Mouse (Mus musculus): ENCODE results near the gene Vwa8. TPM values are rescaled to one million over a fixed set of nuclear protein-coding genes. Genes with fewer than 3 reads are reported as not detected.

The Vwa8 gene
- polyA plus RNA-seq, 1 experiment, result 8.7 TPM

DNA sequence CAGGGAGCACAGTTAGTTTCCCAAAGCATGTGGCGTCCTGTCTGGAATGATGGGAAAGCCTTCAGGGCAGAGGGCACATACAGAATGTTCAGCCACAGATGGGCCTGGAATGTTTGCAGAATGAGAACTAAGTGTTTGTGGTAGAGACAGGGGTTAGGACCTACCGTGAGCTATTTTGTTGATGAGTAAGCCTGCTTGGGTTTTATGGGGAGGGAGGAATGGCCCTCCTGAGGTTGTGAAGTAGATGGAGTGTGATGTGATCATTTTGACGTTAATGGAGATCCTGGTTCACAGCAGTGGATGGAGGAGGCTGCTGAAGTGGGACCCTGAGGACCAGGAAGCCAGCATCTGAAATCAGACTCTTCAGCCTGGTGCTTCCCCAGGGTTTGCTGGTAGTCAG lies 86.9 kb downstream of the Vwa8 start:
- no peaks in the 10 kb centered on the region for H3K36me3 ChIP-seq (ENCODE audit: control insufficient read depth, insufficient read depth, low read length)
- TF ChIP-seq POLR2A (IDR thresholded peaks at IDR 0.05; ENCODE audit: control insufficient read depth, extremely low read depth, insufficient read depth, low read length, poor library complexity) (no peak), CTCF (IDR thresholded peaks at IDR 0.05; ENCODE audit: borderline replicate concordance, control insufficient read depth, extremely low read depth, insufficient read depth, low read length, poor library complexity) (no peak)
- no peaks in the 10 kb centered on the region for H3K4me1 ChIP-seq (replicated peaks; ENCODE audit: control insufficient read depth, insufficient read depth, low read length)
- H3K4me3 ChIP-seq (ENCODE audit: control insufficient read depth, insufficient read depth, low read length), result no peak overlapping the region
- H3K27me3 ChIP-seq (ENCODE audit: control insufficient read depth, insufficient read depth, low read length), result no peaks in the 10 kb centered on the region
- H3K27ac ChIP-seq (ENCODE audit: control insufficient read depth, insufficient read depth, low read length), result no peak overlapping the region
- no peak for DNase-seq
- 93% methylated on average over 3 of the region's 3 CpGs for WGBS

DNA sequence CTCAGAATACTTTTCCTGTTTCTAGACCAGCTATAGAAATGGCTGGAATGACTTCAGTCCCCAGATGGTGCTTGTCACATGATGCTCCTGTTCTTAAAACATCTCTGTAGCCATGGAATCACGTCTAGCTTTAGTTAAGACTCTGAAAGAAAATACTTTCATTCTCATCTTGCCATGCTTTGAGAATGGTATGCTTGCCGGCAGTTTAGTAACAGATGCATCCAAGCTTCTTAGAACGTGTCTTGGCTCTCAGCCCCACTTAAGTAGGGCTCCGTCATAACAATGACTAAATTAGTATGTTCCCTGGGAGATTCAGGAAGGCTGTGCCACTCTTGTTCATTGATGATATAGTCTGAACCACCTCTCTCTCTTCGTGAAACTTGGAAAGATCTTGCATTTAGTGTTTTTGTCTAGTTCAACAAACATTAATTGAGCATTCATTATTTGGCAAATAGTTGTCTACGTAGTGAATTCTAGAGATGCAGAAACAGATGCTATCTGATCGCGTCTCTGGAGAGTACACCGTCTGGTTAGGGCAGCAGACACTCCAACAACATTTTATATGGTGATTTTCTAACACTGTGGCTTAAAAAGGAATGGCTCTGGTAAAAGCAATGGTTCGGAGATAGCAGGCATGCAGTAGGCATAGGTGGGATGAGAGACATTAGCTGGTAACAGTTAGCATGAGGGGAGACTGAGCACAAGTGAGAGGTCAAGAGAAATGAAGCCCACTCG lies 93.1 kb downstream of the Vwa8 start:
- Histone ChIP-seq H3K4me3 (ENCODE audit: control insufficient read depth, insufficient read depth, low read length) (no peak overlapping the region), H3K27ac (ENCODE audit: control insufficient read depth, insufficient read depth, low read length) (no peak overlapping the region), H3K36me3 (ENCODE audit: control insufficient read depth, insufficient read depth, low read length) (no peaks in the 10 kb centered on the region), H3K27me3 (ENCODE audit: control insufficient read depth, insufficient read depth, low read length) (no peaks in the 10 kb centered on the region), H3K4me1 (replicated peaks; ENCODE audit: control insufficient read depth, insufficient read depth, low read length) (no peaks in the 10 kb centered on the region)
- no peak for DNase-seq
- 94% methylated on average over 11 of the region's 11 CpGs for WGBS
- TF ChIP-seq CTCF (IDR thresholded peaks at IDR 0.05; ENCODE audit: borderline replicate concordance, control insufficient read depth, extremely low read depth, insufficient read depth, low read length, poor library complexity), result no peak
- no peak for TF ChIP-seq POLR2A (IDR thresholded peaks at IDR 0.05; ENCODE audit: control insufficient read depth, extremely low read depth, insufficient read depth, low read length, poor library complexity)

DNA sequence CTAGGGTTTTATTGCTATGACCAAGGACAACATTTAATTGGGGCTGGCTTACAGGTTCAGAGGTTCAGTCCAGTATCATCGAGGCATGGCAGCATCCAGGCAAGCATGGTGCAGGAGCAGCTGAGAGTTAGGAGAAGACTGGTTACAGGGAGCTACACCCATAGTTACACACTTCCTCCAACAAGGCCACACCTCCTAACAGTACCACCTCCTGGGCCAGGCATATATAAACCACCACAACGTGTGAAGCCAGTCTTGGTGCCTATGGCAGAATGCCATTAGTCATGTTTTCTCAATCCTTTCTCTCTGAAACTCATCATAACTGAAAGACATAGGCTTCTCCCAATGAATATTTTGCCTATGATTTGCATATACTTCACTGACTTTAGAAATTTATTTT lies 106.9 kb downstream of the Vwa8 start:
- no peak for TF ChIP-seq CTCF (IDR thresholded peaks at IDR 0.05; ENCODE audit: borderline replicate concordance, control insufficient read depth, extremely low read depth, insufficient read depth, low read length, poor library complexity)
- 50% methylated on average over 2 of the region's 2 CpGs for WGBS

DNA sequence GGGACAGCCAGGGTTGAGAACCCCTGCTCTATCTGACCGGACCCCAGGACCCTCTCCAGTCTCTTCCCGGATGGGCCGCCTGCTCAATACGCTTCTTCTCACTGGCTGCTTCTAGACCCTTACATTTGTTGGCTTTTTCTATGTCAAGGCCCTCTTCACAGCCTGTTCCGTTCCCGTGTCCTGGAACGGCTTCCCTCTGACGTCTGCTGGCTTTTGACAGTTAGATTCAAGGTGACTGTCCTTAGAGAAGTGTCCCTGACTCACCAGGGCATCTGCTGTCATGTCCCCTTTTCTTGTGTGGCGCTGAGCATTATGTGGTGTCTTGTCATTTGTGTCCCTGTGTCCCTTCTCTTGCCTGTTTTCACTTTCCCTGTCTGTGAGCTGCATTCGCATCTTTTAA lies 121.8 kb downstream of the Vwa8 start:
- no peak for DNase-seq
- WGBS, result 98% methylated on average over 10 of the region's 10 CpGs
- Histone ChIP-seq H3K27me3 (ENCODE audit: control insufficient read depth, insufficient read depth, low read length) (no peaks in the 10 kb centered on the region), H3K36me3 (ENCODE audit: control insufficient read depth, insufficient read depth, low read length) (no peaks in the 10 kb centered on the region), H3K27ac (ENCODE audit: control insufficient read depth, insufficient read depth, low read length) (no peak overlapping the region), H3K4me3 (ENCODE audit: control insufficient read depth, insufficient read depth, low read length) (no peak overlapping the region), H3K4me1 (replicated peaks; ENCODE audit: control insufficient read depth, insufficient read depth, low read length) (no peaks in the 10 kb centered on the region)
- TF ChIP-seq CTCF (IDR thresholded peaks at IDR 0.05; ENCODE audit: borderline replicate concordance, control insufficient read depth, extremely low read depth, insufficient read depth, low read length, poor library complexity), result no peak
- no peak for TF ChIP-seq POLR2A (IDR thresholded peaks at IDR 0.05; ENCODE audit: control insufficient read depth, extremely low read depth, insufficient read depth, low read length, poor library complexity)

More for the DNA sequence above, 106.9 kb downstream of the Vwa8 start:
- H3K4me3 ChIP-seq (ENCODE audit: control insufficient read depth, insufficient read depth, low read length), result no peak overlapping the region
- no peak overlapping the region for H3K27ac ChIP-seq (ENCODE audit: control insufficient read depth, insufficient read depth, low read length)
- H3K27me3 ChIP-seq (ENCODE audit: control insufficient read depth, insufficient read depth, low read length), result no peaks in the 10 kb centered on the region
- no peak for DNase-seq
- no peaks in the 10 kb centered on the region for H3K4me1 ChIP-seq (replicated peaks; ENCODE audit: control insufficient read depth, insufficient read depth, low read length)
- H3K36me3 ChIP-seq (ENCODE audit: control insufficient read depth, insufficient read depth, low read length), result no peaks in the 10 kb centered on the region

DNA sequence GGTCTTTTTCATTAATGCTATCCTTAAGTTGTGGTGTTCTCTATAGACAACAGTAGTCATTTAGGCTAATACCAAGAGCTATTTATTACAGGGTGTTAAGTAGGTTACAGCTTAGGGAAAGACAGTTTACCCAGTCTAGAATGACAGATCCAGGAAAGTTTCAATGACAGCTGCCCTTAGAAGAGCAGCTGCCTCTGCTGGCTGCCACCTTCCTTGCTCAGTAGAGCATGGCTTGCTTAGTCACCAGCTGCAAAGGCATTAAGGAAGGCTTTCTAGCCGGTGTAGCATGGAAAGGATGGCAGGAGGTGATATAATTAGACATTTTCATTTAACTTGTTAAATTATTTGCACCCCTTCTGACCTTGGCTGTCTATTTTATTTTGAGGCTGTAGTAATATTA lies 123.6 kb downstream of the Vwa8 start:
- H3K4me3 ChIP-seq (ENCODE audit: control insufficient read depth, insufficient read depth, low read length), result no peak overlapping the region
- 78% methylated on average over 1 of the region's 1 CpGs for WGBS
- no peaks in the 10 kb centered on the region for H3K27me3 ChIP-seq (ENCODE audit: control insufficient read depth, insufficient read depth, low read length)
- no peaks in the 10 kb centered on the region for H3K4me1 ChIP-seq (replicated peaks; ENCODE audit: control insufficient read depth, insufficient read depth, low read length)
- no peaks in the 10 kb centered on the region for H3K36me3 ChIP-seq (ENCODE audit: control insufficient read depth, insufficient read depth, low read length)
- no peak for DNase-seq
- no peak for TF ChIP-seq POLR2A (IDR thresholded peaks at IDR 0.05; ENCODE audit: control insufficient read depth, extremely low read depth, insufficient read depth, low read length, poor library complexity)
- TF ChIP-seq CTCF (IDR thresholded peaks at IDR 0.05; ENCODE audit: borderline replicate concordance, control insufficient read depth, extremely low read depth, insufficient read depth, low read length, poor library complexity), result no peak
- H3K27ac ChIP-seq (ENCODE audit: control insufficient read depth, insufficient read depth, low read length), result no peak overlapping the region

DNA sequence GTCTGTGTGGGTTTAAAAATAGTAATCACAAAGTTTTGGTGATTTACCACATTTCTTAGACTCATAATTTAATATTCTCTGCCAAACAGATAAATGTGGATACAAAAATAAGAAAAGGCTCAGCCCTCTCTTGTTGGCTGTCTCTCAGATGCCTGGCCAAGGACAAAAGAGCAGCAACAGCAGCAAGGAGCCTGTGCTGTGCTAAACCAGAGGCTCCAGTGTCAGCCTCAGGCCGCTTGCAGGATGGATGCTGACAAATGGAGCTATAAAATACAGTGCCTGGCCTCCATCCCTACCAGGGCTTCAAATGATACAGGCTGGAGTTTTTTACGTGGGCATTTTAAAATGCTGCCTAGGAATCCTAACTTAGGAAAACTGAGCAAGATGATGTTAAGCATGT lies 134.3 kb downstream of the Vwa8 start:
- Histone ChIP-seq H3K4me3 (ENCODE audit: control insufficient read depth, insufficient read depth, low read length) (no peak overlapping the region), H3K27ac (ENCODE audit: control insufficient read depth, insufficient read depth, low read length) (no peak overlapping the region), H3K36me3 (ENCODE audit: control insufficient read depth, insufficient read depth, low read length) (no peaks in the 10 kb centered on the region), H3K27me3 (ENCODE audit: control insufficient read depth, insufficient read depth, low read length) (no peaks in the 10 kb centered on the region), H3K4me1 (replicated peaks; ENCODE audit: control insufficient read depth, insufficient read depth, low read length) (no peaks in the 10 kb centered on the region)
- WGBS, result 96% methylated on average over 2 of the region's 2 CpGs
- TF ChIP-seq POLR2A (IDR thresholded peaks at IDR 0.05; ENCODE audit: control insufficient read depth, extremely low read depth, insufficient read depth, low read length, poor library complexity), result no peak
- TF ChIP-seq CTCF (IDR thresholded peaks at IDR 0.05; ENCODE audit: borderline replicate concordance, control insufficient read depth, extremely low read depth, insufficient read depth, low read length, poor library complexity), result no peak
- DNase-seq, result no peak

DNA sequence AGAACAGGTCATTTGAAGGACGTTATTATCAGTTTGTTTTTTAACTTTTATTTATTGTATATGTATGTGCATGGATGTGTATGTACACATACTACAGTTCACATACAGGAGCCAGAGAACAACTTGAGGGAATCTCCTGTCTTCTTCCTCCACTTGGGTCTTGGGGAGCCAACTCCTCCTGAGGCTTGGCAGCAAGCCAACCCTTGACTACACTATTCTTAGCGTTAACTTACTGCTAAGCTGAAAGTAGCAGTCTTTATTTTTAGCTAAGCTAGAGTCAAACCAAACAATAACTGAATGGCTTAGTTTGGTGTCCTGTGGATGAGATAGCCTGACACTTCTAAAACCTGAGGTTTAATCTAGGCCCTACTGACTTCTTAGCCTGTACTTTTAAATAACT lies 135.4 kb downstream of the Vwa8 start:
- 52% methylated on average over 2 of the region's 2 CpGs for WGBS
- no peak overlapping the region for H3K27ac ChIP-seq (ENCODE audit: control insufficient read depth, insufficient read depth, low read length)
- TF ChIP-seq POLR2A (IDR thresholded peaks at IDR 0.05; ENCODE audit: control insufficient read depth, extremely low read depth, insufficient read depth, low read length, poor library complexity) (no peak), CTCF (IDR thresholded peaks at IDR 0.05; ENCODE audit: borderline replicate concordance, control insufficient read depth, extremely low read depth, insufficient read depth, low read length, poor library complexity) (no peak)

More for the DNA sequence above, 135.4 kb downstream of the Vwa8 start:
- no peak overlapping the region for H3K4me3 ChIP-seq (ENCODE audit: control insufficient read depth, insufficient read depth, low read length)
- no peak for DNase-seq
- H3K27me3 ChIP-seq (ENCODE audit: control insufficient read depth, insufficient read depth, low read length), result no peaks in the 10 kb centered on the region
- no peaks in the 10 kb centered on the region for H3K36me3 ChIP-seq (ENCODE audit: control insufficient read depth, insufficient read depth, low read length)
- H3K4me1 ChIP-seq (replicated peaks; ENCODE audit: control insufficient read depth, insufficient read depth, low read length), result no peaks in the 10 kb centered on the region
